Mouse (Mus musculus) small intestine, adult 2 months (tissue): Measurements from ENCODE around the gene Mrpl43.

Experiments
- CTCF ChIP-seq: fragments of 200-500 bp; IDR thresholded peaks from 2 replicates; pipeline ENCODE4 v1.5.1; 2012; ENCODE audit warnings: low read depth, mild to moderate bottlenecking, control low read depth, inconsistent platforms, low read length, moderate library complexity, mixed read lengths; ENCODE audit not compliant: insufficient replicate concordance, insufficient read length; ENCODE audit errors: extremely low read depth
- POLR2A ChIP-seq: fragments of 200-500 bp; IDR thresholded peaks from 2 replicates; pipeline ENCODE4 v1.6.1; 2012; ENCODE audit warnings: low read depth, mild to moderate bottlenecking, control low read depth, inconsistent platforms, low read length, moderate library complexity

DNA sequence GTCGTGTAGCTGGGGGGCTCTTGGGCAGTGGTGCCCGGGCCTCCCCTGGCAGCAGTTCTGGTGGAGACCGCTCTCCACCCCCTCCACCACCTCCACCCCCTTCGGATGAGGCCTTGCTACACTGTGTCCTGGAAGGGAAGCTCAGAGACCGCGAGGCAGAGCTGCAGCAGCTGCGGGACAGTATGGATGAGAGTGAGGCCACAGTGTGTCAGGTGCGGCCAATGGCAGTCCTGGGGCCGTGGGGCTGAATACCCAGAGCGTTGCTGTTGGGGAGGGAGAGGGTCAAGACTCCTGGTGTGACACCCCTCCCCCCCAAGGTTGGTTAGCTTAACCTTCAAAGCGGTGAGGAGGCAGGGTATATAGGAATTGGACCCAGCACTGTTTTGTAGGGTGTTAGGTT, 17.8 kb upstream of the Mrpl43 start:
- TF ChIP-seq POLR2A (no peak), CTCF (no peak)
